Mouse (Mus musculus): ENCODE measurements around the gene Tctex1d4.

GRCm38 (mm10) chr4:117124518-117125347, 1.9 kb upstream of the Tctex1d4 start:
- TF ChIP-seq CTCF (IDR thresholded peaks at IDR 0.05; ENCODE audit: low read depth, low read length) (no peak), POLR2A (IDR thresholded peaks at IDR 0.05; ENCODE audit: extremely low read depth, insufficient read depth, low read length) (no peak)
